8 mouse cellular contexts compared by ENCODE assay signal in the genomic region with DNA sequence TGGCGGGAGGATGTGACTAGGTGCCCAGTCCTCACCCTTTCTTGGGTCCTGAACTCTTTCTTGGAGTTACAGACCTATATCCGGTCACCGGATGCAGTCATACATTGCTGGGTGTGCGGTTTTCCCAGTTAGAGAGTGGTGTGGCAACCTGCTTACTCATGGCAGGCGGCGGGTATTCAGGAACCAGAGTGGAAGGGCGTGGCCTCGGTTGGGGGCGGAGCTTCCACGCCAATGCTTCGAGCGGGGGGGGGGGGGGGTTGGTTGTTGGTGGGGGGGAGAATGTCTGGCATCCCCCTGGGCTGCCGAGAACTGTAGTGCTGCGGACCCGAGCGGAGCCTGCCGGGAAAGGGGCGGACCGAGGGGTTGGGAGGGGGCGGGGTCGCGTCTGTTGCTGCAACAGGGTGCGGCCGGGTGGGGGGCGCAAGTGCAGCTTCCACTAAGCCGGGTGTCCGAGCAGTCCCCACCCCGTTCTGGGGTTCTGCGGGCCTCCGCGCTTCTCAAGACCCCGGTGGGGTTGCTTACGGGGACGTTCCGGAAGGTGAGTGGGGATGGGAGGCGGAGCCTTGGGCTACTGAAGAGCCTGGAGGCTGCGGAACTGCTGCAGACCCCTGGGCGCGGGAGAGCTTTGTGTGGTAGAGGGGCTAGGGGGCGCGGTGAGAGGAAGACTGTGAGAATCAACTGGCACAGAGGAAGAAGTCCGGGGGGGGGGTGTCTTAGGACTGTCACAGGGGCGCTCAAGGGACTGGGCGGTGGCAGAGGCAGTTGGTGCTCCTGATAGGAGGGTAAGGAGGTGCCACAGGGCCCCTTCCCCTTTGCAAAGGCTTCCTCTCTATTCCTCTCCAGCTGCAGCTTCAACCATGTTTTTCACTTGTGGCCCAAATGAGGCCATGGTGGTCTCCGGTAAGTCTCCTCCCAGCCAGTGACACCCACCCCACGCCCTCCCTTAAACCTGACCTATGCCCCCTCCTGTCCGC. TPM values are rescaled to one million over a fixed set of nuclear protein-coding genes. Genes with fewer than 3 reads are reported as not detected.
DNase-seq lines count a peak whose midpoint lies in the region; ATAC-seq and TF ChIP-seq lines count a peak whose summit lies in the region.

A gene (plus strand): TSS at position 267 of the 974 bp plus-strand sequence.

- peak within 1 kb of the TSS; percentile 89 for H3K27ac ChIP-seq in heart, embryonic 12.5 days (ENCODE audit: poor library complexity, severe bottlenecking)
- H3K27ac ChIP-seq in kidney, postnatal 0 days: peak within 1 kb of the TSS; percentile 87
- peak within 1 kb of the TSS; percentile 95 for H3K27ac ChIP-seq in liver, embryonic 15.5 days (replicated peaks)
- H3K27ac ChIP-seq in neural tube, embryonic 12.5 days: peak within 1 kb of the TSS; percentile 46; the same call in 1 of the 2 replicates
- H3K27ac ChIP-seq in testis, adult 2 months (ENCODE audit: control insufficient read depth, insufficient read depth, low read depth, low read length): peak within 1 kb of the TSS; percentile 70

- peaks cover 33% of the 10 kb centered on the region for H3K36me3 ChIP-seq in heart, embryonic 12.5 days
- 0 out of 2 replicates have a peak, but pooled peaks cover 10% of the 10 kb centered on the region for H3K36me3 ChIP-seq in kidney, postnatal 0 days (ENCODE audit: insufficient read depth, low read length)
- H3K36me3 ChIP-seq in liver, embryonic 15.5 days (replicated peaks): peaks cover 35% of the 10 kb centered on the region
- peaks cover 28% of the 10 kb centered on the region for H3K36me3 ChIP-seq in neural tube, embryonic 12.5 days
- H3K36me3 ChIP-seq in testis, adult 2 months (ENCODE audit: control insufficient read depth, insufficient read depth, low read length): no peaks in the 10 kb centered on the region

- H3K27me3 ChIP-seq in heart, embryonic 12.5 days (replicated peaks): no peaks in the 10 kb centered on the region
- no peaks in the 10 kb centered on the region for H3K27me3 ChIP-seq in kidney, postnatal 0 days (ENCODE audit: insufficient read depth, low read length)
- H3K27me3 ChIP-seq in liver, embryonic 15.5 days: no peaks in the 10 kb centered on the region
- peaks cover 18% of the 10 kb centered on the region for H3K27me3 ChIP-seq in neural tube, embryonic 12.5 days (replicated peaks)
- no peaks in the 10 kb centered on the region for H3K27me3 ChIP-seq in testis, adult 2 months (ENCODE audit: control insufficient read depth, insufficient read depth, low read length)

- TF ChIP-seq CTCF in kidney, postnatal 0 days (IDR thresholded peaks at IDR 0.05; ENCODE audit: low read depth): no peak
- TF ChIP-seq CTCF in testis, adult 2 months (IDR thresholded peaks at IDR 0.05; ENCODE audit: control insufficient read depth, insufficient read depth, insufficient replicate concordance, low read depth, low read length): no peak

- 1% methylated on average over 43 of the region's 47 CpGs for WGBS in heart, embryonic 12.5 days
- WGBS in kidney, postnatal 0 days: 1% methylated on average over 37 of the region's 47 CpGs
- under 1% methylated on average over 46 of the region's 47 CpGs for whole genome bisulfite sequencing in liver, embryonic 15.5 days (ENCODE audit: insufficient replicate concordance)
- 1% methylated on average over 46 of the region's 47 CpGs for WGBS in neural tube, embryonic 12.5 days

- peak within 1 kb of the TSS; percentile 91 for H3K4me2 ChIP-seq in heart, embryonic 12.5 days
- H3K4me2 ChIP-seq in kidney, postnatal 0 days (ENCODE audit: low read length): peak within 1 kb of the TSS; percentile 94
- peak within 1 kb of the TSS; percentile 98 for H3K4me2 ChIP-seq in liver, embryonic 15.5 days
- H3K4me2 ChIP-seq in neural tube, embryonic 12.5 days (replicated peaks): peak within 1 kb of the TSS; percentile 85

- no peak for TF ChIP-seq POLR2A in testis, adult 2 months (IDR thresholded peaks at IDR 0.05; ENCODE audit: control insufficient read depth, low read depth, low read length)

- H3K9ac ChIP-seq in heart, embryonic 12.5 days: peak within 1 kb of the TSS; percentile 86
- peak within 1 kb of the TSS; percentile 82 for H3K9ac ChIP-seq in kidney, postnatal 0 days (ENCODE audit: low read depth, low read length)
- peak within 1 kb of the TSS; percentile 82 for H3K9ac ChIP-seq in liver, embryonic 15.5 days
- peak within 1 kb of the TSS; percentile 70 for H3K9ac ChIP-seq in neural tube, embryonic 12.5 days

- H3K9me3 ChIP-seq in heart, embryonic 12.5 days (replicated peaks): 0 out of 2 replicates have a peak, but pooled peaks cover 3% of the 10 kb centered on the region
- no peaks in the 10 kb centered on the region for H3K9me3 ChIP-seq in kidney, postnatal 0 days (replicated peaks; ENCODE audit: low read length)
- no peaks in the 10 kb centered on the region for H3K9me3 ChIP-seq in liver, embryonic 15.5 days (replicated peaks)
- H3K9me3 ChIP-seq in neural tube, embryonic 12.5 days: no peaks in the 10 kb centered on the region

- DNase-seq in brain, embryonic 18.5 days (ENCODE audit: low read depth, low spot score): peak; percentile 69
- DNase-seq in kidney, postnatal 0 days (ENCODE audit: low spot score): peak; percentile 92

- peak within 1 kb of the TSS; percentile 89 for H3K4me3 ChIP-seq in heart, embryonic 12.5 days
- peak within 1 kb of the TSS; percentile 70 for H3K4me3 ChIP-seq in kidney, postnatal 0 days (replicated peaks; ENCODE audit: low read depth, low read length)
- peak within 1 kb of the TSS; percentile 86 for H3K4me3 ChIP-seq in liver, embryonic 15.5 days (replicated peaks)
- H3K4me3 ChIP-seq in neural tube, embryonic 12.5 days: peak within 1 kb of the TSS; percentile 72
- peak within 1 kb of the TSS; percentile 88 for H3K4me3 ChIP-seq in testis, adult 2 months (ENCODE audit: control insufficient read depth, low read depth, low read length)

- peak; percentile 79 for ATAC-seq in CD4-positive, CD25-positive, alpha-beta regulatory T cell, adult 4 months
- peak; percentile 87 for ATAC-seq in erythroid progenitor cell, adult 5-6 weeks (replicated peaks; ENCODE audit: low FRiP score, poor library complexity, severe bottlenecking)
- ATAC-seq in heart, embryonic 12.5 days (ENCODE audit: insufficient number of reproducible peaks, low FRiP score): peak; percentile 83
- ATAC-seq in kidney, postnatal 0 days (replicated peaks; ENCODE audit: low FRiP score, low read depth): peak; percentile 86
- peak; percentile 75 for ATAC-seq in liver, embryonic 15.5 days (ENCODE audit: insufficient read depth)
- ATAC-seq in neural tube, embryonic 12.5 days (ENCODE audit: low FRiP score, low read depth): peak; percentile 86

- peaks cover 26% of the 10 kb centered on the region for H3K4me1 ChIP-seq in heart, embryonic 12.5 days (replicated peaks)
- H3K4me1 ChIP-seq in kidney, postnatal 0 days (replicated peaks; ENCODE audit: insufficient read depth, low read length): peaks cover 6% of the 10 kb centered on the region; the same call in 1 of the 2 replicates
- peaks cover 72% of the 10 kb centered on the region for H3K4me1 ChIP-seq in liver, embryonic 15.5 days (replicated peaks)
- H3K4me1 ChIP-seq in neural tube, embryonic 12.5 days: peaks cover 26% of the 10 kb centered on the region
- H3K4me1 ChIP-seq in testis, adult 2 months (ENCODE audit: control insufficient read depth, insufficient read depth, low read length): peaks cover 26% of the 10 kb centered on the region

RNA-seq across cellular contexts. Expression of the gene that starts here (rescaled TPM):
- polyA plus RNA-seq in CD4-positive, CD25-positive, alpha-beta regulatory T cell, adult 4 months (2017; shearing (Covaris generic)): 10 to 100 TPM; 24.3 to 30.7 TPM
- 19.3 and 32.8 TPM in 2 replicates for total RNA-seq in erythroid progenitor cell, adult 5-6 weeks (2015; ENCODE audit: low replicate concordance)
- total RNA-seq in erythroid progenitor cell, adult 5-6 weeks (2017; ENCODE audit: low replicate concordance): 14.6 and 29.1 TPM in 2 replicates
- 78.2 and 80.2 TPM in 2 replicates for polyA plus RNA-seq in heart, embryonic 12.5 days (2016; fragmentation: Nextera tagmentation; extraction: Ambion mirVana)
- polyA plus RNA-seq in kidney, postnatal 0 days (2015; fragmentation: Nextera tagmentation; extraction: Ambion mirVana): 52.2 and 54.5 TPM in 2 replicates
- 33.7 and 42.4 TPM in 2 replicates for polyA plus RNA-seq in liver, embryonic 15.5 days (2015; fragmentation: Nextera tagmentation; extraction: Ambion mirVana)
- polyA plus RNA-seq in neural tube, embryonic 12.5 days (2016; fragmentation: Nextera tagmentation; extraction: Ambion mirVana): 60.5 and 60.6 TPM in 2 replicates
- polyA plus RNA-seq in testis, adult 2 months (2012; rRNA removed): 13.7 and 14.1 TPM in 2 replicates

Comparison
In these comparisons a context has a peak if more than half of its experiments do, and no peak if none do; other contexts are left out.
1. Peak in every context shown above with its lines: DNase-seq, ATAC-seq, H3K4me3 ChIP-seq and H3K27ac ChIP-seq.